Mouse (Mus musculus) leukemia stem cell, adult 10-12 weeks (primary cell): Measurements from ENCODE around the gene Phf3. TPM values are rescaled to one million over a fixed set of nuclear protein-coding genes. Genes with fewer than 3 reads are reported as not detected.

ENCODE experiments used
- polyA plus RNA-seq: library from polyadenylated mRNA; stranded (reverse); fragments of >175 nt; gene quantifications from 2 replicates; pipeline ENCODE4 v1.2.3, GENCODE M21; 2012; ENCODE audit warnings: low replicate concordance

The Phf3 gene
- polyA plus RNA-seq = 26.4 and 30.6 TPM in 2 replicates

GRCm38 (mm10) chr1:30873541-30874260 lies at the start of gene Phf3:
Gene Phf3 (minus strand): TSS chr1:30873921.

Other genes with a start within 250 kb of the Phf3 start
- not detected in 2 replicates for gene AC153137.1, start 104.0 kb upstream of the Phf3 start, polyA plus RNA-seq